Mouse (Mus musculus): ENCODE data around the gene Capn12.

DNA sequence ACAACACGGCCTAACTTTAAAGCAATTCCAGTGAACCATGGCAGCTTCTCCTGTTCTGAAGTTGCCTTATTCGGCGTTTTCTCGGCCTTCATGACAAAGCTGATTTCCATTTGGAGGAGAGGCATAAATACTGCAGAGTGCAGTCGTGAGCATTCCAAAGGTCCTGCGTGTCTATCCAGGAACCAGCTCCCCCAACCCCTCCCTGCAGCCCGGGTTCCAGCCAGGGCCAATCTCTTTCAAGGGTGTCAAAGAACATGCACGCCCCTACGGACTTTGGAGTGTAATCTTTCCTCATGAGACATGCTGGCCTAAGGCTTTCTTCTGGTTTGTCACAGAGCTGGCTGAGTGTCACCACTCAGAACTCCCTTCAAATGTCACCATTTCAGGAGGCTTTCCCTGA lies 44.1 kb downstream of the Capn12 start:
- TF ChIP-seq POLR2A (IDR thresholded peaks at IDR 0.05; ENCODE audit: borderline replicate concordance, insufficient read depth, low read length), result no peak
- no peak for TF ChIP-seq CTCF (IDR thresholded peaks at IDR 0.05; ENCODE audit: borderline replicate concordance, insufficient read depth, low read depth, low read length)
